Mouse (Mus musculus) left cerebral cortex, adult 18-20 months (tissue): ENCODE measurements around the gene Olfr560. TPM values are rescaled to one million over a fixed set of nuclear protein-coding genes. Genes with fewer than 3 reads are reported as not detected.

Source experiments
- DNase-seq, 2 experiments: peaks; one replicate each; pipeline ENCODE4 v3.0.0; 2021 to 2022; ENCODE audit warnings: low spot score in 2 of 2, mixed read lengths in 1 of 2
- long read RNA-seq, 2 experiments: library from polyadenylated mRNA; stranded (forward); transcript quantifications; one replicate each; pipeline ENCODE4 v2.0.0; 2021
- total RNA-seq, 2 experiments: library from RNA; stranded (reverse); gene quantifications; 2 replicates each; pipeline ENCODE4 v1.2.3; 2021

The Olfr560 gene
- total RNA-seq: under 1 TPM; 0.16 to 0.49 TPM
- long read RNA-seq, experiment 1: 0 reads
- long read RNA-seq, experiment 2: 0 reads

- DNase-seq: no peak
Observed at GRCm38 (mm10) chr7:102759266-102759665, at the start of gene Olfr560, which contains the start of gene Olfr78. Olfr560 (minus strand) TSS chr7:102759366. Olfr78 (minus strand) TSS chr7:102759471.

- no peak for DNase-seq
Observed at GRCm38 (mm10) chr7:102803180-102803579, 44.0 kb upstream of the Olfr560 start, which contains the start of gene Olfr564. Olfr564 (plus strand) TSS chr7:102803480.

GRCm38 (mm10) chr7:102770921-102771320, 11.8 kb upstream of the Olfr560 start, which contains the start of gene Olfr561:
Olfr561 (plus strand) TSS chr7:102771221.
- no peak for DNase-seq

GRCm38 (mm10) chr7:102752086-102752485, 7.1 kb downstream of the Olfr560 start:
- no peak for DNase-seq

GRCm38 (mm10) chr7:102737705-102738104, 21.5 kb downstream of the Olfr560 start:
- DNase-seq: no peak

- DNase-seq: no peak
Observed at GRCm38 (mm10) chr7:102733793-102734192, 25.4 kb downstream of the Olfr560 start.

- DNase-seq: no peak
Observed at GRCm38 (mm10) chr7:102727391-102727790, 31.8 kb downstream of the Olfr560 start, which contains the start of gene Olfr559. Olfr559 (minus strand) TSS chr7:102727491.

- no peak for DNase-seq
Observed at GRCm38 (mm10) chr7:102718970-102719369, 40.2 kb downstream of the Olfr560 start, which contains the start of gene Olfr33. Olfr33 (minus strand) TSS chr7:102719070.

- no peak for DNase-seq
Observed at GRCm38 (mm10) chr7:102701915-102702314, 57.3 kb downstream of the Olfr560 start, which contains the start of gene Olfr558. Olfr558 (plus strand) TSS chr7:102702215.

Other genes starting within 250 kb of the Olfr560 start
- not detected for gene Olfr547, start 224.6 kb downstream of the Olfr560 start, total RNA-seq
- not detected for gene Olfr548-ps1, start 218.5 kb downstream of the Olfr560 start, total RNA-seq
- not detected for gene Olfr549, start 209.5 kb downstream of the Olfr560 start, total RNA-seq
- 1 to 10 TPM; 2.6 to 2.8 TPM for gene Trim21, start 193.9 kb downstream of the Olfr560 start, total RNA-seq
- under 1 TPM; 0.19 to 0.70 TPM for gene Olfr550, start 187.9 kb downstream of the Olfr560 start, total RNA-seq
- gene Olfr551, start 167.5 kb downstream of the Olfr560 start, total RNA-seq: not detected
- under 1 TPM in 1 of 2 experiments, not detected in 1; 0.09 TPM for gene Olfr552, start 161.6 kb downstream of the Olfr560 start, total RNA-seq
- not detected for gene Olfr553, start 141.1 kb downstream of the Olfr560 start, total RNA-seq
- gene Olfr554, start 120.9 kb downstream of the Olfr560 start, total RNA-seq: not detected
- gene Olfr555, start 100.5 kb downstream of the Olfr560 start, total RNA-seq: not detected
- not detected for gene Olfr556, start 94.5 kb downstream of the Olfr560 start, total RNA-seq
- gene Trim68, start 72.0 kb downstream of the Olfr560 start, total RNA-seq: 1 to 10 TPM; 3.0 to 4.6 TPM
- not detected for gene Olfr557, start 63.5 kb downstream of the Olfr560 start, total RNA-seq
- under 1 TPM; 0.16 to 0.40 TPM for gene Olfr558, start 57.2 kb downstream of the Olfr560 start, total RNA-seq
- gene Olfr33, start 40.3 kb downstream of the Olfr560 start, total RNA-seq: not detected
- gene Olfr559, start 31.9 kb downstream of the Olfr560 start, total RNA-seq: not detected
- gene Olfr78, start 105 bp upstream of the Olfr560 start, total RNA-seq: under 1 TPM; 0.59 to 0.65 TPM
- gene Olfr561, start 11.9 kb upstream of the Olfr560 start, total RNA-seq: not detected
- not detected for gene Olfr564, start 44.1 kb upstream of the Olfr560 start, total RNA-seq
- gene Olfr566, start 99.4 kb upstream of the Olfr560 start, total RNA-seq: not detected
- not detected for gene Olfr568, start 117.8 kb upstream of the Olfr560 start, total RNA-seq
- gene Olfr569, start 131.5 kb upstream of the Olfr560 start, total RNA-seq: not detected
- not detected for gene Olfr570, start 135.2 kb upstream of the Olfr560 start, total RNA-seq
- gene Olfr571, start 158.2 kb upstream of the Olfr560 start, total RNA-seq: not detected
- not detected for gene Olfr572, start 165.0 kb upstream of the Olfr560 start, total RNA-seq
- gene Olfr573-ps1, start 183.2 kb upstream of the Olfr560 start, total RNA-seq: not detected
- not detected for gene Olfr574, start 189.1 kb upstream of the Olfr560 start, total RNA-seq
- gene Olfr575, start 199.4 kb upstream of the Olfr560 start, total RNA-seq: not detected
- not detected for gene Olfr576, start 203.3 kb upstream of the Olfr560 start, total RNA-seq
- not detected for gene Olfr577, start 216.6 kb upstream of the Olfr560 start, total RNA-seq
- not detected for gene Olfr578, start 230.0 kb upstream of the Olfr560 start, total RNA-seq